Mouse (Mus musculus) hematopoietic stem cell, adult 5-6 weeks (primary cell): ENCODE results near the gene Arhgdia. TPM values are rescaled to one million over a fixed set of nuclear protein-coding genes. Genes with fewer than 3 reads are reported as not detected.

Experiments used
- ATAC-seq, 2 experiments: fragments of 125-278 bp in 1 of 2; replicated peaks in 1 of 2; 2 replicates each; pipeline ENCODE4 v1.8.0; 2016 to 2017; ENCODE audit warnings: inconsistent platforms in 2 of 2, mild to moderate bottlenecking in 2 of 2, moderate number of reproducible peaks in 2 of 2, low read depth in 1 of 2, moderate TSS enrichment in 1 of 2; ENCODE audit not compliant: low FRiP score in 2 of 2, poor library complexity in 2 of 2, severe bottlenecking in 2 of 2, insufficient read depth in 1 of 2, low TSS enrichment in 1 of 2
- total RNA-seq: library from RNA; stranded (forward); fragments of 172-1452, 232-1000 nt; gene quantifications from 2 replicates; pipeline ENCODE4 v1.2.3, GENCODE M21; 2017

Arhgdia gene
- 110 and 120 TPM in 2 replicates for total RNA-seq

GRCm38 (mm10) chr11:120581490-120582267, at the start of gene Arhgdia:
Gene Arhgdia, minus strand, starts transcription at chr11:120581624.
- peak; percentile 25 to 30 for ATAC-seq

GRCm38 (mm10) chr11:120630401-120630871, 49.0 kb upstream of the Arhgdia start:
- peak in 1 of 2 experiments; percentile 36; a peak in 2 of 4 replicates for ATAC-seq

- ATAC-seq: no peak
These were observed 48.5 kb upstream of the Arhgdia start for GRCm38 (mm10) chr11:120629911-120630310.

- peak in 1 of 2 experiments; percentile 43; a peak in 2 of 4 replicates for ATAC-seq
These were observed 47.9 kb upstream of the Arhgdia start for GRCm38 (mm10) chr11:120629341-120629730.

GRCm38 (mm10) chr11:120628601-120629340, 47.3 kb upstream of the Arhgdia start:
- ATAC-seq: no peak

GRCm38 (mm10) chr11:120627468-120628300, 46.3 kb upstream of the Arhgdia start:
- ATAC-seq: peak; percentile 53 to 60

GRCm38 (mm10) chr11:120626785-120627467, 45.5 kb upstream of the Arhgdia start:
- no peak for ATAC-seq

GRCm38 (mm10) chr11:120625152-120625775, 43.8 kb upstream of the Arhgdia start, which contains the start of gene Sirt7:
Gene Sirt7, minus strand, starts transcription at chr11:120625240.
- ATAC-seq: no peak

- ATAC-seq: peak; percentile 23 to 40; a peak in 2 of 4 replicates
These were observed 43.3 kb upstream of the Arhgdia start for GRCm38 (mm10) chr11:120624680-120625111.

- 0 out of 4 replicates have a peak, but pooled peaks of 1 of the 2 experiments have one; percentile 23 for ATAC-seq
These were observed 42.7 kb upstream of the Arhgdia start for GRCm38 (mm10) chr11:120623961-120624679.

GRCm38 (mm10) chr11:120622805-120623204, 41.4 kb upstream of the Arhgdia start:
- no peak for ATAC-seq

GRCm38 (mm10) chr11:120620195-120620594, 38.8 kb upstream of the Arhgdia start:
- no peak for ATAC-seq

GRCm38 (mm10) chr11:120618619-120619535, 37.5 kb upstream of the Arhgdia start:
- ATAC-seq: no peak

GRCm38 (mm10) chr11:120617519-120618112, 36.2 kb upstream of the Arhgdia start, which contains the start of gene Pcyt2:
Gene Pcyt2, minus strand, starts transcription at chr11:120617936.
- peak; percentile 94 for ATAC-seq
